Mouse (Mus musculus) embryonic stem cell, embryonic (primary cell): ENCODE measurements at regions not wholly inside any gene's neighbourhood (a gene's known extent, or its start where the extent isn't known, plus 50 kb on each side); places are given as distances from the start of the nearest gene placed in this dataset.

Experiments used
- CTCF ChIA-PET, 4 experiments: fragments of 300-600 bp in 2 of 4; fragments of 350-600 bp in 2 of 4; sonication (Branson Sonifier 250); formaldehyde crosslinking; loops; one replicate each; lab custom pipeline; 2022; ENCODE audit warnings: inconsistent platforms in 2 of 4; lab: Charles Lee
- POLR2A ChIA-PET, 4 experiments: fragments of 300-600 bp in 2 of 4; fragments of 350-600 bp in 2 of 4; sonication (Branson Sonifier 250); formaldehyde crosslinking; loops; one replicate each; lab custom pipeline; 2022; ENCODE audit warnings: antibody characterized with exemption in 4 of 4, inconsistent platforms in 1 of 4; lab: Charles Lee

GRCm38 (mm10) chrX:142456022-142456421 is 65.7 kb upstream of the Acsl4 start:
- POLR2A ChIA-PET, result no interaction called here
- CTCF ChIA-PET, result no interaction called here

DNA sequence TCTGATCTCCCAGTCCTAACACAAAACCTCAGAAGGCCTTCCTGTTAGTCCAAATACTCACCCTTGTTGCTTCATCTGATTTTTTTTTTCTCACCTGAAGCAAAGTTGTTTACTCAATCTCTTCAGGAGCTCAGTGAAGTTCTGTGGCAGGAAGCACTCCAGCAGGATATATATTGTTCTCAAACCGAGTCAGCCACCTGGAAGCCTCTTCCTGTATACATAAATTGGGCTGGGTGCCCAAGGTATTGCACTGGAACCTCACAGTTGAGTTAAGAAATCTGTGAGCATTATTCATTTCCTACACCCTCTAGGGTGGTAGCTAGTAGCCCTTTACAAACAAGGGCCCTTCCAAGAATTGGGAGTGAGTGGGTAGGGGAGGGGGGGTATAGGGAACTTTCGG is 73.8 kb upstream of the Acsl4 start:
- CTCF ChIA-PET, result interaction anchor here in 1 of 4 experiments (0.6 kb wide), 1 partner anchor 67 kb away, joined by 3 read pairs; no protein-coding TSS in a partner anchor
- POLR2A ChIA-PET, result no interaction called here

DNA sequence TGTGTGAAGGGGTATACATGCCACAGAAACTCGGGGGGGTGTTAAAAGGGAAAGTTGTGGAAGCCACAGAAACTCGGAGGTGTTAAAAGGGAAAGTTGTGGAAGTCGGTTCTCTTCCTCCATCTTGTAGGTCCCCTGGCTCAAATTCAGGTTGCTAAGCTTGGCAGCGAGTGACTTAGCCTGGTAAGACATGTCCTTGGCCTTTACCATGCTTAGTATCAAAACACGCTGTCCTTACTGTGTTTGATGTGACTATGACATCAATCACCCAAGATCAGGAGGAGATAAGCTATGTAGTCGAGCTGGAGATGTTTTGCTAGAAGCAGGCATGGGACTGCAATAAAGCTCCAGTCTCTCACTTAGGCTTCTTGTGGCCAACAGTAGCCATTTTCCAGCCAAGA is 74.4 kb upstream of the Acsl4 start:
- ChIA-PET POLR2A (no interaction called here), CTCF (no interaction called here)

DNA sequence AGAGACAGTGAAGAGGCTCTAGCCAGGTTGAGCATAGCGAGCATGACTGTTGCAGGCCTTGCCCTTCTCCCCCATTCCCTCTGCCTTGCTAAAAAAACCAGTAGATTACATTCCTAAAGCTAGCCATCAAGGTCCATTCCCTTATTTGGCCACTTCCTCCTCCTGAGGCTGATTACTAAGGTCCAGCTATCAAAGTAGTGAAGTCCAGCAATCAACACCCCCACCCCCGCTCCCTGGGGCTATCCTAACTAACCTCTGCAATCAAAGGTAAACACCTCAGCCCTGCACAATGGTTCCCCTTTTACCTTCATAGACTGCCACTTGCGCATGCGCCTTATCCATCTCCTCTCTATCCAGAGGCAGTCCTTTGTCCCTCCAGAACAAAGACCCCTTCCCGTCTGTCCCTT is 77.5 kb upstream of the Acsl4 start:
- CTCF ChIA-PET, result interaction anchor here in 1 of 4 experiments (1.1 kb wide), 1 partner anchor 72 kb away, joined by 3 read pairs; no protein-coding TSS in a partner anchor
- POLR2A ChIA-PET, result interaction anchor here in 1 of 4 experiments (1.2 to 1.6 kb wide), 2 partner anchors 9 to 77 kb away, joined by 3 to 4 read pairs; partner anchors contain the start of gene Acsl4

- ChIA-PET POLR2A (interaction anchor here in 2 of 4 experiments (1.0 to 1.6 kb wide), 5 partner anchors 9 to 78 kb away, joined by 3 to 13 read pairs (median 4); partner anchors contain the start of gene Acsl4 (in 2 of the 2)), CTCF (no interaction called here)
Measured at GRCm38 (mm10) chrX:142468388-142468787, 78.1 kb upstream of the Acsl4 start.

- CTCF ChIA-PET, result no interaction called here
- POLR2A ChIA-PET, result interaction anchor here in 2 of 4 experiments (0.9 to 1.6 kb wide), 5 partner anchors 8 to 79 kb away, joined by 3 to 13 read pairs (median 3); partner anchors contain the start of gene Acsl4 (in 2 of the 2)
Measured at GRCm38 (mm10) chrX:142469048-142469634, 78.8 kb upstream of the Acsl4 start.

GRCm38 (mm10) chrX:142470083-142470482 is 79.7 kb upstream of the Acsl4 start:
- ChIA-PET CTCF (interaction anchor here in 1 of 4 experiments (0.6 kb wide), 1 partner anchor 610 kb away, joined by 6 read pairs; no protein-coding TSS in a partner anchor), POLR2A (interaction anchor here in 1 of 4 experiments (0.9 kb wide), 1 partner anchor 34 kb away, joined by 3 read pairs; no protein-coding TSS in a partner anchor)

DNA sequence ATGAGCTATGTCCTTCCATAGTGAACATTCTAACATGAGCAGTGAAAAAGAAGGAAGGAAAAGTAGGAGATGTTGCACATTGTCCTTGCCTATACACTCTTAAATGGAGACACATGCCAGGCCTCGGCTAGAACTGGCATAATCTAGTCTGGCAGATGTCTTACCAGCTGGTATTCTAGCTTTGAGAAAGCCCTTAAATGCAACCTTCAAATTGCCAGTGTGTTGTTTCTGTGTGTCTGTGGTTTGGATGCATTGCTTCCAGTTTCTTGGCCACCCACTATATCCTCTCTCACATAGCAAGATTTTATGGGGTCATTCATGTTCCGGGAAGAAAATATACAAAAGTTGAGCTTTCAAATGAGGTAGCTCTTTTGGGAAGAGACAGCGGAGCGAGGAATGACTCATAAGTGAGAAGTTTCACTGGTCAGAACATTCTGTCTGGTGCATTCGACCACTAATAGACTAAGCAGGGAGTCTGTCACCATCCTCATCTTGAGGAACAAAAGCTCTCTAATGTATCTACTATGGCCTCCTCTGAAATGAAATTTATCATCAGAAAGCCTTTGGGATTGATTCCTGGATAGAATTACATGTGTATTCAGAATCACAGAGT is 91.0 kb upstream of the Acsl4 start:
- ChIA-PET POLR2A (no interaction called here), CTCF (no interaction called here)

GRCm38 (mm10) chrX:142488078-142488477 is 97.7 kb upstream of the Acsl4 start:
- ChIA-PET POLR2A (no interaction called here), CTCF (no interaction called here)

- CTCF ChIA-PET, result no interaction called here
- POLR2A ChIA-PET, result interaction anchor here in 1 of 4 experiments (0.8 to 1.3 kb wide), 2 partner anchors 21 to 101 kb away, joined by 4 to 5 read pairs; partner anchors contain the start of gene Acsl4
Measured at GRCm38 (mm10) chrX:142490093-142490717, 99.9 kb upstream of the Acsl4 start.

GRCm38 (mm10) chrX:142501094-142501493 is 110.8 kb upstream of the Acsl4 start:
- CTCF ChIA-PET, result no interaction called here

GRCm38 (mm10) chrX:142504962-142505361 is 114.6 kb upstream of the Acsl4 start:
- ChIA-PET POLR2A (no interaction called here), CTCF (no interaction called here)

More at GRCm38 (mm10) chrX:142501094-142501493, 110.8 kb upstream of the Acsl4 start:
- POLR2A ChIA-PET, result no interaction called here

- CTCF ChIA-PET, result no interaction called here
Measured at GRCm38 (mm10) chrX:142507475-142507874, 117.1 kb upstream of the Acsl4 start.

GRCm38 (mm10) chrX:142516406-142517131 is 126.2 kb upstream of the Acsl4 start:
- POLR2A ChIA-PET, result interaction anchor here in 1 of 4 experiments (1.4 kb wide), 1 partner anchor 126 kb away, joined by 3 read pairs; the partner anchor contains the start of gene Acsl4
- CTCF ChIA-PET, result interaction anchor here in 1 of 4 experiments (1.5 kb wide), 1 partner anchor 24 kb away, joined by 4 read pairs; no protein-coding TSS in a partner anchor

More at GRCm38 (mm10) chrX:142507475-142507874, 117.1 kb upstream of the Acsl4 start:
- POLR2A ChIA-PET, result interaction anchor here in 1 of 4 experiments (1.0 kb wide), 1 partner anchor 118 kb away, joined by 4 read pairs; the partner anchor contains the start of gene Acsl4

DNA sequence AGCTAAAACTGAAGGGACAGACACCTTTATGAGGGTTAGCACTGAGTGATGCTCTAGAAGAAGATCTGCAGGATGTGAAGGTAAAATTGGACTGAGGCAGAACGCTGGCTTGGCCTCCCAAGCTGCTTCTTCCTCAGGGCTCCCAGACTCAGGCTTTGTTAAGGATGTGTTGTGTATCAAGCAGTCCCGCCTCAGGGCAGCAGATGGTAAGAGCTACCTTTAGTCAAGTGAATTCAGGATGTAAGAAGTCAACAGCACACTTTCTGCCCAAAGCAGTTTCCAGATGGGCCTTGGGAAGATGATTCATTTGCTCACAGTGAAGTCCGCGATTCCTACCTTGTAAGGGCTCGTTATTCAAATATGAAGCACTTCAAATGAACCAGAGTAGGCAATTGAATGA is 126.9 kb upstream of the Acsl4 start:
- POLR2A ChIA-PET, result interaction anchor here in 1 of 4 experiments (1.4 kb wide), 1 partner anchor 127 kb away, joined by 3 read pairs; the partner anchor contains the start of gene Acsl4
- CTCF ChIA-PET, result interaction anchor here in 2 of 4 experiments (0.8 to 1.5 kb wide), 2 partner anchors 9 to 23 kb away, joined by 3 to 4 read pairs; no protein-coding TSS in a partner anchor

- CTCF ChIA-PET, result interaction anchor here in 1 of 4 experiments (0.7 kb wide), 1 partner anchor 195 kb away, joined by 4 read pairs; no protein-coding TSS in a partner anchor
- POLR2A ChIA-PET, result no interaction called here
Measured at GRCm38 (mm10) chrX:142521063-142521462, 130.7 kb upstream of the Acsl4 start.

DNA sequence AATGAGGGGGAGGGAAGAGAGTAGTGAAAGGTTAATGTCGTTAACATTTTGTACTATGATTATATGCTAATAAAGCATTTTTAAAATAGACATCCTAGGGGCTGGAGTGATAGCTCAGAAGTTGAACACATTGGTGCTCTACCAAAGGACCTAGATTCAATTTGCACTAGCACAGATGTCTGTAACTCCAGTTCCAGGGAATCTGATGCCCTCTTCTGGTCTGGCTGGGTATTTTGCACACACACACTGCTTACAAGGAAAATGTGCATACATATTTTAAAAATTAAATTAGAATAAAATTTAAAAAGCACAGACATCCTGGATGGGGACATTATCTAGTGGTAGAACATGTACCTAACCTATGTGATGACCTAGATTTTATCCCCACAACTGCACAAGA is 136.6 kb upstream of the Acsl4 start:
- ChIA-PET CTCF (interaction anchor here in 2 of 4 experiments (0.7 to 1.2 kb wide), 2 partner anchors 155 kb away, joined by 3 to 4 read pairs; no protein-coding TSS in a partner anchor), POLR2A (no interaction called here)

DNA sequence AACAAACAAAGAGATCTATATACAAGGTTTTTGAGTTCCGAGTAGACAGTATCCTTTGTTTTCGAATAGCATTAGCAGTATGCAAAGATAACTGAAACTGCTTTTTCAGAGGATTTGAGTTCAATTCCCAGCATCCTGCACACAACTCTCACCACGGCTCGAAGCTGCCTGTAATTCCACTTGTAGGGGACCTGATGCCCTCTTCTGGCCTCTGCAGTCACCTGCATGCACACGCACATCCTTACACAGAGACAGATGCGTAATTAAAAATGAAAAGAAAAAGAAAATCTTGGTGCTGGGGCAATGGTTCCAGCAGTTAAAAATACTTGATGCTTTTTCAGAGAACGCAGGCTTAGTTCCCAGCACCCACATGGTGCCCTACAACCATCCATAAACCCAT is 139.6 kb upstream of the Acsl4 start:
- ChIA-PET CTCF (interaction anchor here in 3 of 4 experiments (0.6 to 1.8 kb wide), 7 partner anchors 114 to 330 kb away, joined by 3 to 5 read pairs (median 3); no protein-coding TSS in a partner anchor), POLR2A (interaction anchor here in 1 of 4 experiments (0.5 kb wide), 1 partner anchor 152 kb away, joined by 4 read pairs; no protein-coding TSS in a partner anchor)
